Mouse (Mus musculus): ENCODE results near the gene Nacad. TPM values are rescaled to one million over a fixed set of nuclear protein-coding genes. Genes with fewer than 3 reads are reported as not detected.

The Nacad gene
- total RNA-seq, 2 experiments from 2014 or later: 41.3 to 51.0 TPM

GRCm38 (mm10) chr11:6605021-6605481 lies 802 bp downstream of the Nacad start:
- intact Hi-C loops (cut with DNase I): loop anchor here (2.0 kb wide), 1 partner anchor 20 kb away; no protein-coding TSS in a partner anchor
- DNase-seq (ENCODE audit: low spot score in 2 of 2): no peak

DNA sequence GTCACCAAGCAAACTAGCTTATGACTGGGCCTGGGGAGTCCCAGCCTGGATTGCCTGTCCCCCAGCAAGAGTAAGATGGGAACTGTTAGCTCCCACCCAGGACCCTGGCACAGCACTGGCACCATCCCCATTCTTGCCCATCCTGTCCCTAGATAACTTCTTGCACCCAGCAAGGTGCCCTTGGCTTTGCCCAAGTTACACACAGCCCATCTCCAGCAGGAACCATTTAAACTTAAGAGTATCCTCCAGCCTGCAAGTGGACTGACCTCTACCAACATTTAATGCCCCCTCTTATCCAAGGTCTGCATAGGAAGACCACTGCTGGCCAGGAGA lies 1.3 kb downstream of the Nacad start:
- DNase-seq (ENCODE audit: low spot score in 2 of 2): no peak
- intact Hi-C loops (cut with DNase I): loop anchor here (2.0 kb wide), 1 partner anchor 20 kb away; no protein-coding TSS in a partner anchor

- peak in 1 of 2 experiments; percentile 52 for DNase-seq (ENCODE audit: low spot score in 2 of 2)
These were observed 1.8 kb downstream of the Nacad start for GRCm38 (mm10) chr11:6603887-6604603.

DNA sequence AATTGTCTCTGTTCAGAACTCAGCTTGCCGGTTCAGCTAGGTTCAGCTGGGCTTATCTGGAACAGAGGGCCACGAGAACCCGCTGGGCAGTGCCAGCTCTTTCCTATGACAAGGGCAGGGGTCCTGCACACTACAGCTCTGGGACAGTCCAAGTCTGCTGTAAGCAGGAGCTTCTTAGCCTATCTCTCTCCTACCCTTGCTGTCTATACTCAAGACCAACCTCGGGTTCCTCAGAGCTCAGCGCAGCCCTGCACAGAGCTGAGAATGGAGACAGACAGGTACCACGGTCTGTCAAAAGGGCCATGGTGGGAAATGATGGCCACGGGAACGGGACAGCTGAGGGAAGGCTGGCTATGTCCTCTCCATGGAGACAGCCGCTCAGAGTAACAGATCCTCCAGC lies 2.6 kb downstream of the Nacad start:
- no peak for DNase-seq (ENCODE audit: low spot score in 2 of 2)
- intact Hi-C loops (cut with DNase I): no loop called here

More at GRCm38 (mm10) chr11:6603887-6604603, 1.8 kb downstream of the Nacad start:
- intact Hi-C loops (cut with DNase I): loop anchor here (2.0 kb wide), 1 partner anchor 21 kb away; no protein-coding TSS in a partner anchor

DNA sequence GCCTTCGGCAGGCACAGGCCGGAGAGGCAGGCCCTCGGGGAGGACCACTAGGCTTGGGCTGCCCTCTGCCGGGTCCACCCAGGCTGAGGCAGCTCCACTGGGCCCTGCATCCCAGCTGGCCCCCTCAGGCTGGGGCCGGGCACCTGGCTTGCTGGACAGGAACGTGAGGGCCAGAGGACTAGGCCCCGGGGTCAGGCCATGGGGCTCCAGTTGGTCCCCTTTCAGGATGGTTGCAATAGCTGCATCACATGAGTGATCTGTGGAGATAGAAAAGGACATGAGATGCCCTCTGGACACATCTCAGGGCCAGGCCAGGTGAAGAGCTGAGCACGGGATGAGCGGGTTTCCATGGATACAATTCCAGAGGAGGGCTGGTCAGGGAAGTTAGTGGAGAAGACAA lies 3.2 kb downstream of the Nacad start:
- DNase-seq (ENCODE audit: low spot score in 2 of 2): no peak
- intact Hi-C loops (cut with DNase I): no loop called here

DNA sequence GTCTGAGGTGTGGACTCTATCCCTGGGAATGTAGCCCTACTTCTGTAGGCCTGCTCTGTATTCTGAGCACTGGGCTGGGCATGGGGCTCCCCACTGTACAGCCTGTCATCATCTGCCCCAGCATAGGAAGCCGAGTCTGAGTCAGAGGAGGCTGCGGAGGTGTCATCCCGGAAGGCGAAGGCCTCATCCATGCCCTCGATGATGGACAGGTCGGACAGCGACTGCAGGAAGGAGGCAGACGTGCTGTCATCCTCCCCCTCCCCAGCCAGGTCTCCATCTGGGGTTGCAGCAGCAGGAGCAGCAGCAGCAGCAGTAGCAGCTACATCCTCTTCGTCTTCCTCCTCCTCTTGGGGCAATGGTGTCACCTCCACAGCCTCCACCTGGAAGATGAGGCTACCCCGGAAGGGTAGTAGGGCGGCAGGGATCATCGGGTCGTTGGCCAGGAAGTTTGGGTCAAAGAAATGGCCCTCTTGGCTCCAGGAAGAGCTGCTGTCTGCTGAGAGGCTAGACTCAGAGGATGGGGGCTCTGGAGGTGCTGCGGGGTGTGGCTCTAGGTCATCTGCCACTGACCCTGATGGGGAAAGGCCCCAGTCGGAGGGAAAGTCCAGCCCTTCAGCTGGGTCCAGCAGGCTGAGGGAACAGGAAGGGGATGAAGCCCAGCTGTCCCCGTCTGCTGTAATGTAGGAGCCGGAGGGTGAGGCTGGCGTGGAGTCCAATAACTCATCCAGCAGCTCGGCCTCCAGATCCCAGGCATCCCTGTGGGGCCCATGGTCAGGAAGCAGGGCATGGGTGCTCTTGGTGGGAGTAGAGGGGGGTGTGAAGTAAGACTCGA lies 4.0 kb downstream of the Nacad start:
- intact Hi-C loops (cut with DNase I): no loop called here

GRCm38 (mm10) chr11:6600284-6600944 lies 5.4 kb downstream of the Nacad start:
- intact Hi-C loops (cut with DNase I): no loop called here

More for the DNA sequence above, 4.0 kb downstream of the Nacad start:
- DNase-seq (ENCODE audit: low spot score in 2 of 2): no peak

DNA sequence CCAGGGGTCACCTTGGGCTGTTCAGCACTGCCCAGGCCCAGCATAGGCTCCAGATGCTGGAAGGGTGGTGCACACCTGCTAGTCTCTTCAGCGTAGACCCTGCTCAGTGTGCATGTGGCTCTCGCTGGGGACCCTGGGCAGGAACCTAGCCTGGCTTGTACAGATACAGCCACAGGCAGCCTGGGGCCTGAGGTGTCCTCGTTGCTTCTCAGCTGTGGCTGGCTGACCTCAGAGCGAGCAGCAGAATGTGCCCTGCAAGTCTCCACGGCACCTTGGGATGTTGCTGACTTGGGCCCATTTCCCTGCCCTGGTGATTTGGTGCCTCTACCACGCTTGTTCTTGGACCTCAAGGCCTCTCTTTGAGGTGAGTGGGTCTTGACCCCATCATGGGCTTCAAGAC lies 6.0 kb downstream of the Nacad start:
- intact Hi-C loops (cut with DNase I): no loop called here
- no peak for DNase-seq (ENCODE audit: low spot score in 2 of 2)

More at GRCm38 (mm10) chr11:6600284-6600944, 5.4 kb downstream of the Nacad start:
- no peak for DNase-seq (ENCODE audit: low spot score in 2 of 2)

GRCm38 (mm10) chr11:6599011-6599681 lies 6.7 kb downstream of the Nacad start:
- no peak for DNase-seq (ENCODE audit: low spot score in 2 of 2)
- intact Hi-C loops (cut with DNase I): no loop called here

- intact Hi-C loops (cut with DNase I): no loop called here
- DNase-seq (ENCODE audit: low spot score in 2 of 2): peak in 1 of 2 experiments; percentile 19
These were observed 7.5 kb downstream of the Nacad start for GRCm38 (mm10) chr11:6598191-6598889.

DNA sequence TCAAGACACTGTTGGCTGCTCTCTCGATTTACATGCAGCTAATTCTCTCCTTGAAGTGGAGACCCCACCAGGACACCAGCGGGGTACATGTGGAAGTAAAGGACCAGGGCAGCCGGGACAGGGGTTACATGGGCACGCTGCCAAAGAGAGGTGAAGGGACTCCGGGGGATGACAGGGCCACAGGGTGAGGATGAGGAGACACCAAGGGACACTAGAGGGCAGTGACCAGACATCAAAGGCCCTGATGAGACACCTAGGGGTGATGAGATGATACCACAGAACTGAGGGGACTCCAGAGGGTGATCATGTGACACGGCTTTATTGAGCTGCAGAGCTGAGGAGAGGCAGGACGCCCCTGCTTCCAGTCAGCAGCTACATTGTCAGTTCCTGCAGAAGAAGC lies 8.3 kb downstream of the Nacad start:
- no peak for DNase-seq (ENCODE audit: low spot score in 2 of 2)
- intact Hi-C loops (cut with DNase I): no loop called here

DNA sequence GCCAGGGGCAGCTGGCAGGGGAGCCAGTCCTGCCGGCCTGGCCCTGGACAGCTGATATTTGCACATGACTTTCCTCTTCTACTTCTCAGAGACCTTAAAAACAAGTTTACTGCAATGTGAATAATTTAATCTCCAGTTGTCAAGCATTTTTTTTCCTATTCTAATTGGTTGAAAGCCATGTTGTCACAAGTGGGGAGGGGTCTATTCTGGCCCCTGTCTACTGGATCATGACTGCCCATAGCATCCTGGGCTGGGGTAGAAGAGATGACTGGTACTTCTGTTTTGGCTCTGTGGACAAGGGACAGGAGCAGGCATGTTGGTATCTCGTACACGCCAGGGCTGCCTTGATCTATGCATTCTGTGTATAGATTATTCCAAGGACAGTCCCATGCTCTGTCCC lies 9.2 kb downstream of the Nacad start:
- intact Hi-C loops (cut with DNase I): no loop called here
- DNase-seq (ENCODE audit: low spot score in 2 of 2): no peak

GRCm38 (mm10) chr11:6596205-6596604 lies 9.6 kb downstream of the Nacad start:
- intact Hi-C loops (cut with DNase I): no loop called here
- no peak for DNase-seq (ENCODE audit: low spot score in 2 of 2)

DNA sequence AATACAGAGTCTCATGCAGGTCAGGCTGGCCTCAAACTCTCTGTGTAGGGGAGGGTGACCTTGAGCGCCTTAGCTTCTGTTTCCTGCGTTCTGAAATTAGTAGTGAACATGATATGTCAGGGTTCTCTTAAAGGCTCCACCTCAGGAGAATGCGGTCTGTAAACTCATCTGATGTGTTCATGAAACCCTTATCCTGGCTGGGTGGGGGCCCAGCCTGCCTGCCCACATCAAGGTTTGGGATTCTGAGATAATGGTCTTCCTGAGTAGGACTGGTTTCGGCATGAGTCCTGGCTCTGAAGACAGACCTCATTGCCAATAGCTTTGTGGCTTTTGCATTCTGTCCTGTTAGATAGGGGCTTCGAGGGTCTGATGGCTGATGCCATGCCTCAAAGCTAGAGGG lies 10.5 kb downstream of the Nacad start:
- intact Hi-C loops (cut with DNase I): no loop called here
- no peak for DNase-seq (ENCODE audit: low spot score in 2 of 2)

DNA sequence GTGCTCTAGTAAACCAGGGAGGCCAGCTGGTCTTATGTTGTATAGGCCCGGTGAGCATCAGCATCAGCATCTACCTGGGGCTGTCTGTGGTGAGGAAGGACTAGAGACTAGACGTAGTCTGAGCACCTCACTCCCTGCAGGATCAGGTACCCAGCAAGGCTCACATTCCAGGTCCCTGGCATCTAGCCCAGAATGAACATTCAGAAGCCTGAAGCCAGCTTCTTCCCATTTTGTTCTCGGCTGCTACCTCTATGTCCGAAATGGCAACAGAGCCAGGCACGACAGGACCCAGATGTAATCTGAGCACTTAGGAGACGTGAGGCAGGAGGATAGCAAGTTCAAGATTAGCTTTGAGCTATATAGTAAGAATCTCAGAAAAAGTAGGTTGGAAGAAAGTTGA lies 11.0 kb downstream of the Nacad start:
- DNase-seq (ENCODE audit: low spot score in 2 of 2): no peak
- intact Hi-C loops (cut with DNase I): no loop called here

DNA sequence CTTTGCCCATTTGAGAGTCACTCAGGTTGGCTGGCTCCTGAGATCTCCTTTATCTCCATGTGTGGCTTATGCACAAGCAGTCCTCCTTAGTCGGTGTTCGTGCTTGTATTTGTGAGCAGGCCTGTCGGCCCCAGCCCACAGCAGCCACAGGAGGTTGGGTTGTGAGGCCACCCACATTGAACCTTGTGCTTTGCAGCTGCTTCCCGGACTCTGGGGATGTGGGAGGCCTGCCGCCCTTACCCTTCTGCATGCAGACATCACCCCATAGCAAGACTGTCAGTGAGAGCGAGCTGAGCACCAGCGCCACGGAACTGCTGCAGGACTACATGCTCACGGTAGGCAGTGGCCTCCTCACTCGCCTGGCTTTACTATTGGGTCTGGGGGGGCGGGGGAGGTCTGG lies 12.4 kb downstream of the Nacad start:
- intact Hi-C loops (cut with DNase I): no loop called here
- no peak for DNase-seq (ENCODE audit: low spot score in 2 of 2)

DNA sequence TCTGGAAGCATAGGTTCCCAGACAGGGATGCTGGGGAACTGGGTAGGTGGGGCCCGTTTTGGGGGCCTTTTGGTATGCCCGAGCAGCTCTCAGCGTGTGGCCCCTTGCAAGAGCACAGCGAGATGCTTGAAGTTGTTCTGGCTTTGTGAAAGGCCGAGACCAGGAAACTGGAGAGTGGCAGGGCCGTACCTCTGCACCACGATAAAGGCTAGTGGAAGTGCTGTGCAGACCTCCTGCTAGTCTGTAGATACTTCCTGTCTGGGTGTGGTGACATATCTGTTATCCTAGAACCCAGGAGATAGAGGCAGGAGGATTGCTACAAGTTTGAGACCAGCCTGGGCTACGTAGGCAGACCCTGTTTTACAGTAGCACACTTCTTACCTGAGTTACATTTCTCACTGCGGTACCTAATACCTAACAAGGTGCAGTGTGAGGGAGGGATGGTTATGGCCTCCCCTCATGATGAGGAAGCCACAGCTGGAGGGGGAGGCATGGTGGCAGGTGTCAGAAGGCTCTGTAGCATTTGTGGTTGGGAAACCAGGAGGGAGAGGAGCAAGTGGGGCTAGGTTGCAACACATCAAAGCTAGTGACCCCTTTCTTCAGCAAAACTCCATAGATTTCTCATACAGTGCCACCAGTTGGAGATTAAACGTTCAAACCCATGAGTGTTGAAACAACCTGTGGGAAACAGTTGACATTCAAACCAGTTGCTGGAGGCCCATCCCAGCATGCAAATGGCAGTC lies 14.7 kb downstream of the Nacad start:
- DNase-seq (ENCODE audit: low spot score in 2 of 2): no peak
- intact Hi-C loops (cut with DNase I): no loop called here

DNA sequence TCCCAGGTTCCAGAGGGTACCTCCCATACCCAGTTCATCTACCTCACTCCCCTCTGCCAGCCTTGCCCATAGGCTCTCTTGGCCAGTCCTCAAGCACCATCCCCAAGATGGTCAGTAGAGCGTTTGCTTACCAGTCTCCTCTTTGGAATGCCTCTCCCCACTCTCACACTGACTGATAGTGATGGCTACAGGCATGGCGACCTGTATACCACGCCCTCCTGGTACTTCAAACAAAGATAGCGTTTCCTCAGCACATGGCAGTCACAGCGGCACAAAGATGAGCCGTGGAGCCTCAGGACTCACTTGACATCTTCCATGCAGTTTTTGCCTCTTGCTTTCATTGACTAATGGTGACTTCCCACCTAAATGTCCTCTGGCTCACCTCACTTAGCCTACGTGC lies 16.0 kb downstream of the Nacad start:
- no peak for DNase-seq (ENCODE audit: low spot score in 2 of 2)
- intact Hi-C loops (cut with DNase I): no loop called here
